Mouse (Mus musculus) lung, adult 2 months (tissue): ENCODE measurements around the gene Ano3.

Experiments used
- CTCF ChIP-seq: fragments of 200-500 bp; IDR thresholded peaks from 2 replicates; pipeline ENCODE4 v1.5.1; 2011; ENCODE audit warnings: mild to moderate bottlenecking, low read length, control low read depth; ENCODE audit not compliant: insufficient read depth
- POLR2A ChIP-seq: fragments of 200-500 bp; IDR thresholded peaks from 2 replicates; pipeline ENCODE4 v1.6.1; 2011; ENCODE audit warnings: low read depth, mild to moderate bottlenecking, control low read depth, low read length, borderline replicate concordance; ENCODE audit errors: extremely low read depth

DNA sequence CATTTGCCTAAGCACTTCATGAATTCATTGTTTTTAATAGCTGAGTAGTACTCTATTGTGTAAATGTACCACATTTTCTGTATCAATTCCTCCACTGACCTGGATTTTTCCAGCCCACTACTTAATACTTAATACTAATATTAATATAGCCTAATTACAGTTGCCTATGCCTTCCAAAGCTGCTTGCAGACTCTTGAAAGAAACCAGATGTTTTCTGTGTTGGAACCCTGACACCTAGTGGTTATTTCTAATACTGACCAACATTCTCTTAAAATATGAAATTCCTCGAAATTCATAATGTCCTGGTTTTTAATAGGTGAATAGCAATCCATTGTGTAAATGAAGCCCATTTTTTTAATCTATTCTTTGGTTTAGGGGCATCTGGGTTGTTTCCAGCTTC lies 31.0 kb upstream of the Ano3 start:
- TF ChIP-seq CTCF: no peak
- no peak for TF ChIP-seq POLR2A
